Comparison of ENCODE assay signal across 16 mouse cellular contexts in genomic region chr2:66177017-66177416, GRCm38 (mm10). TPM values are rescaled to one million over a fixed set of nuclear protein-coding genes. Genes with fewer than 3 reads are reported as not detected.
DNase-seq lines count a peak whose midpoint lies in the region; ATAC-seq and TF ChIP-seq lines count a peak whose summit lies in the region.
"Had no signal": no experiment of that assay in that cellular context is flagged by ENCODE, and none has a peak within 500 bp of the region (broad histone marks: within the 10 kb centered on the region; RNA-seq: fewer than 3 reads in every experiment).

No protein-coding gene starts in this region.

- no peaks in the 10 kb centered on the region for H3K36me3 ChIP-seq in forebrain, postnatal 0 days (ENCODE audit: insufficient read depth)
- no peaks in the 10 kb centered on the region for H3K36me3 ChIP-seq in midbrain, embryonic 13.5 days
- H3K36me3 ChIP-seq: embryonic facial prominence, embryonic 13.5 days; heart, embryonic 13.5 days; kidney, embryonic 15.5 days; limb, embryonic 10.5 days; liver, embryonic 15.5 days had no signal

- H3K4me1 ChIP-seq in cerebellum, adult 2 months (ENCODE audit: control insufficient read depth, insufficient read depth, low read length) = peaks cover 4% of the 10 kb centered on the region; the same call in 1 of the 2 replicates
- peaks cover 18% of the 10 kb centered on the region for H3K4me1 ChIP-seq in forebrain, postnatal 0 days (ENCODE audit: insufficient read depth)
- peaks cover 36% of the 10 kb centered on the region for H3K4me1 ChIP-seq in midbrain, embryonic 13.5 days (replicated peaks)
- H3K4me1 ChIP-seq: heart, embryonic 13.5 days; liver, embryonic 15.5 days had no signal

- intact Hi-C loops in gastrocnemius, adult 2 months (cut with DNase I) = no loop called here

- H3K9me3 ChIP-seq in forebrain, postnatal 0 days (ENCODE audit: low read length) = no peaks in the 10 kb centered on the region
- H3K9me3 ChIP-seq in midbrain, embryonic 13.5 days = no peaks in the 10 kb centered on the region
- H3K9me3 ChIP-seq: embryonic facial prominence, embryonic 13.5 days; heart, embryonic 13.5 days; kidney, embryonic 15.5 days; limb, embryonic 10.5 days; liver, embryonic 15.5 days had no signal

- no peak overlapping the region for H3K9ac ChIP-seq in forebrain, postnatal 0 days
- H3K9ac ChIP-seq in midbrain, embryonic 13.5 days (replicated peaks) = no peak overlapping the region
- H3K9ac ChIP-seq: embryonic facial prominence, embryonic 13.5 days; heart, embryonic 13.5 days; kidney, embryonic 15.5 days; liver, embryonic 15.5 days had no signal

- no peak for ATAC-seq in forebrain, postnatal 0 days
- no peak for ATAC-seq in midbrain, embryonic 13.5 days

- H3K4me2 ChIP-seq in forebrain, postnatal 0 days (ENCODE audit: low read depth) = no peak overlapping the region
- no peak overlapping the region for H3K4me2 ChIP-seq in midbrain, embryonic 13.5 days (replicated peaks)
- H3K4me2 ChIP-seq: embryonic facial prominence, embryonic 13.5 days; heart, embryonic 13.5 days; kidney, embryonic 15.5 days; liver, embryonic 15.5 days had no signal

- H3K27me3 ChIP-seq in cerebellum, adult 2 months (ENCODE audit: control insufficient read depth, insufficient read depth, low read length) = no peaks in the 10 kb centered on the region
- no peaks in the 10 kb centered on the region for H3K27me3 ChIP-seq in forebrain, postnatal 0 days (ENCODE audit: insufficient read depth, low read length)
- no peaks in the 10 kb centered on the region for H3K27me3 ChIP-seq in midbrain, embryonic 13.5 days
- H3K27me3 ChIP-seq: CH12.LX; embryonic facial prominence, embryonic 13.5 days; heart, embryonic 13.5 days; liver, embryonic 15.5 days had no signal

- TF ChIP-seq POLR2A in cerebellum, adult 2 months (IDR thresholded peaks at IDR 0.05; ENCODE audit: borderline replicate concordance, insufficient read depth, low read length) = no peak

- no peak for TF ChIP-seq CTCF in cerebellum, adult 2 months (IDR thresholded peaks at IDR 0.05; ENCODE audit: borderline replicate concordance, insufficient read depth, low read depth, low read length)
- no peak for TF ChIP-seq CTCF in forebrain, postnatal 0 days (IDR thresholded peaks at IDR 0.05; ENCODE audit: low read depth)
- no peak for TF ChIP-seq CTCF in gastrocnemius, adult 2 months (IDR thresholded peaks at IDR 0.05)

- no peak overlapping the region for H3K27ac ChIP-seq in cerebellum, adult 2 months (ENCODE audit: insufficient read depth, low read length)
- peak overlapping the region; percentile 21; the same call in 1 of the 2 replicates for H3K27ac ChIP-seq in forebrain, postnatal 0 days (ENCODE audit: low read depth, low read length)
- H3K27ac ChIP-seq in midbrain, embryonic 13.5 days = peak overlapping the region; percentile 85
- H3K27ac ChIP-seq in gastrocnemius, adult 2 months = no peak overlapping the region
- H3K27ac ChIP-seq: embryonic facial prominence, embryonic 13.5 days; heart, embryonic 13.5 days; kidney, embryonic 15.5 days; limb, embryonic 10.5 days; liver, embryonic 15.5 days had no signal

- no peak overlapping the region for H3K4me3 ChIP-seq in cerebellum, adult 2 months (replicated peaks; ENCODE audit: insufficient read depth, low read depth, low read length)
- H3K4me3 ChIP-seq in forebrain, postnatal 0 days (ENCODE audit: low read depth, low read length) = no peak overlapping the region
- no peak overlapping the region for H3K4me3 ChIP-seq in midbrain, embryonic 13.5 days (replicated peaks)
- no peak overlapping the region for H3K4me3 ChIP-seq in gastrocnemius, adult 2 months
- H3K4me3 ChIP-seq: embryonic facial prominence, embryonic 13.5 days; heart, embryonic 13.5 days; kidney, embryonic 15.5 days; limb, embryonic 10.5 days; liver, embryonic 15.5 days had no signal

- DNase-seq in cerebellum, adult 2 months = peak; percentile 15 to 21
- no peak for DNase-seq in cerebellum, adult 8-10 months
- DNase-seq in R1 (ENCODE audit: low read depth, low spot score) = peak; percentile 25
- no peak for DNase-seq in forebrain, postnatal 0 days
- no peak for DNase-seq in gastrocnemius, adult 2 months
- DNase-seq in heart, postnatal 4 days = no peak
- no peak for DNase-seq in thymus, postnatal 25 days
- DNase-seq: gastrocnemius, postnatal 36 days; lung, postnatal 4 days had no signal

- 11% methylated on average over 7 of the region's 7 CpGs for WGBS in cerebellum, adult 2 months
- 73% methylated on average over 7 of the region's 7 CpGs for whole genome bisulfite sequencing in forebrain, postnatal 0 days
- WGBS in midbrain, embryonic 13.5 days = 61% methylated on average over 7 of the region's 7 CpGs

RNA-seq across cellular contexts. Expression of gene Galnt3, which starts 52.2 kb away (rescaled TPM):
- 0.33 and 0.41 TPM in 2 replicates for polyA plus RNA-seq in cerebellum, adult 2 months (2012; rRNA removed)
- 2.0 and 4.6 TPM in 2 replicates for total RNA-seq in forebrain, postnatal 0 days (2014; rRNA removed)
- polyA plus RNA-seq in forebrain, postnatal 0 days (2015; fragmentation: Nextera tagmentation; extraction: Ambion mirVana) = 0.73 and 1.8 TPM in 2 replicates
- polyA plus RNA-seq in midbrain, embryonic 13.5 days (2015; fragmentation: Nextera tagmentation; extraction: Ambion mirVana) = 0.36 and 0.96 TPM in 2 replicates
- under 1 TPM in 1 of 2 experiments, not detected in 1; 0.10 TPM for total RNA-seq in gastrocnemius, adult 2 months (2021)
- total RNA-seq in heart, postnatal 4 days (2021) = not detected
- total RNA-seq: gastrocnemius, postnatal 36 days had no signal

Comparison
In these comparisons a context has a peak if more than half of its experiments do, and no peak if none do; other contexts are left out.
1. DNase-seq: peak in cerebellum, adult 2 months (2 of 2) and R1 (single experiment); none in cerebellum, adult 8-10 months (single experiment), forebrain, postnatal 0 days (single experiment), gastrocnemius, adult 2 months (single experiment), heart, postnatal 4 days (single experiment) and thymus, postnatal 25 days (single experiment).
2. H3K27ac ChIP-seq: peak in forebrain, postnatal 0 days (single experiment) and midbrain, embryonic 13.5 days (single experiment); none in cerebellum, adult 2 months (single experiment) and gastrocnemius, adult 2 months (single experiment).